Mouse (Mus musculus) spleen, adult 2 months (tissue): ENCODE results near the gene Fry. TPM values are rescaled to one million over a fixed set of nuclear protein-coding genes. Genes with fewer than 3 reads are reported as not detected.

Source experiments
- DNase-seq, 2 experiments: peaks; one replicate each; pipeline versions ENCODE4 v3.0.0 to v3.0.0-alpha.2; 2012 to 2021; ENCODE audit warnings: low spot score in 2 of 2, low read depth in 1 of 2
- H3K27ac ChIP-seq: fragments of 200-500 bp; 2 replicates; pipeline ENCODE4 v1.5.1; 2012; ENCODE audit warnings: low read length, inconsistent platforms; ENCODE audit not compliant: insufficient read depth
- H3K27me3 ChIP-seq: fragments of 200-500 bp; 2 replicates; pipeline ENCODE4 v1.6.1; 2012; ENCODE audit warnings: mild to moderate bottlenecking, moderate library complexity, low read length, inconsistent platforms; ENCODE audit not compliant: control insufficient read depth, insufficient read depth
- H3K36me3 ChIP-seq: fragments of 200-500 bp; 2 replicates; pipeline ENCODE4 v1.6.1; 2012; ENCODE audit warnings: mild to moderate bottlenecking, low read length, inconsistent platforms; ENCODE audit not compliant: control insufficient read depth, insufficient read depth
- H3K4me1 ChIP-seq: fragments of 200-500 bp; 2 replicates; pipeline ENCODE4 v1.6.1; 2011; ENCODE audit warnings: inconsistent platforms; ENCODE audit not compliant: control insufficient read depth, insufficient read depth, insufficient read length
- H3K4me3 ChIP-seq: fragments of 200-500 bp; 2 replicates; pipeline ENCODE4 v1.5.1; 2011; ENCODE audit warnings: mild to moderate bottlenecking, inconsistent platforms; ENCODE audit not compliant: insufficient read depth, insufficient read length; ENCODE audit errors: extremely low read depth
- CTCF ChIP-seq: fragments of 200-500 bp; IDR thresholded peaks from 2 replicates; pipeline ENCODE4 v1.5.1; 2011; ENCODE audit warnings: mild to moderate bottlenecking, inconsistent platforms; ENCODE audit not compliant: insufficient read depth, insufficient read length, insufficient replicate concordance; ENCODE audit errors: extremely low read depth
- POLR2A ChIP-seq: fragments of 200-500 bp; IDR thresholded peaks from 2 replicates; pipeline ENCODE4 v1.6.1; 2011; ENCODE audit warnings: low read depth, low read length, inconsistent platforms
- WGBS: fragments of 180-500 bp; shearing (Covaris S2); methylation state at CpG from one replicate; pipeline ENCODE4 v1.1.7; 2018; 5-methylcytosine and 5-hydroxymethylcytosine counted together
- polyA plus RNA-seq: library from polyadenylated mRNA; depleted of rRNA; stranded (reverse); fragments of >200 nt; gene quantifications from 2 replicates; pipeline ENCODE4 v1.2.3, GENCODE M21; 2012

Gene Fry
- polyA plus RNA-seq, 1 experiment: 9.2 TPM

DNA sequence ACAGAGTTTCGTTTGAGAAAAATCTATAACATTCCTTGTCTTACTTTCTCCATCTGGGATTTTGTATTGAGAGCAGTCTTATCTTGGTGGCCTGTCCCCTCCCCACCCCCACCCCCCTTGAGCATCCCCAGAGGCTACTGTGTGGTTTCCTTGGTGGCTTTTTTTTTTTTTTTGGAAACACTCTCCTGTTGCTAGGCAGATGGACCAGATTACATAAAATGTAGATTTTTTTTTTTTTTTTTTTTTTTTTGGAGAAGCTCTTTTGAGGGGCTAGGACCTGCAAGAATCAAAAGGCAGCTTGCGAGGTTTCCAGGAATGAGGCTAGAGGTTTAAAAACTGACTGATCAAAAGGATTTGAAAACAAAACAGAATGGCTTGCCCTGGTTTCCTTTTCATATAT, 48.8 kb downstream of the Fry start:
- Histone ChIP-seq H3K36me3 (no peaks in the 10 kb centered on the region), H3K27me3 (no peaks in the 10 kb centered on the region), H3K27ac (no peak overlapping the region), H3K4me1 (peaks cover 2% of the 10 kb centered on the region; the same call in 1 of the 2 replicates), H3K4me3 (no peak overlapping the region)
- TF ChIP-seq CTCF: no peak
- no peak for TF ChIP-seq POLR2A
- DNase-seq: no peak
- 50% methylated on average over 2 of the region's 2 CpGs for WGBS

DNA sequence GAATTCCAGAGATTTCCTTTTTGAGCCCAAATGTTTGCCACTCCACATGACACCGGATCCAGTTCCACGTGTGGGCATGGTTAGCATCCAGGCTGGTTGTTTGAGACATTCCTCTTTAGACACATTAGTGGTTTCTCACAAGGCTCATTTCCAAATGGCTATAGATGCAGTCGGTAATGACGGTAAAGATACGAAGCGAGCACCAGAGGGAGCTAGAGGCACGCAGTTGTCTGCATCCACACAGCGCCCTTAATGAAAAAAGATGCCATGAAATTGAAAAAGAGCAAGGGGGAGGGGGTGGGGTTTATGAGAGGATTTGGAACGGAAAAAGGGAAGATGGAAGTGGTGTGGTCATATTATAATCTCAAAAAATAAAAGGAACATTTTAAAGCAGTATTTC, 50.3 kb downstream of the Fry start:
- Histone ChIP-seq H3K4me3 (no peak overlapping the region), H3K4me1 (peaks cover 5% of the 10 kb centered on the region), H3K36me3 (no peaks in the 10 kb centered on the region), H3K27ac (no peak overlapping the region), H3K27me3 (no peaks in the 10 kb centered on the region)
- WGBS: 4% methylated on average over 9 of the region's 9 CpGs
- DNase-seq: peak; percentile 31 to 61
- peak; percentile 79; the same call in 1 of the 2 replicates for TF ChIP-seq CTCF
- no peak for TF ChIP-seq POLR2A

GRCm38 (mm10) chr5:150171562-150171961, 53.1 kb downstream of the Fry start:
- TF ChIP-seq POLR2A (no peak), CTCF (no peak)
- Histone ChIP-seq H3K27me3 (no peaks in the 10 kb centered on the region), H3K4me1 (peaks cover 8% of the 10 kb centered on the region; the same call in 1 of the 2 replicates), H3K36me3 (no peaks in the 10 kb centered on the region), H3K27ac (no peak overlapping the region), H3K4me3 (no peak overlapping the region)
- 83% methylated on average over 10 of the region's 10 CpGs for WGBS
- no peak for DNase-seq

DNA sequence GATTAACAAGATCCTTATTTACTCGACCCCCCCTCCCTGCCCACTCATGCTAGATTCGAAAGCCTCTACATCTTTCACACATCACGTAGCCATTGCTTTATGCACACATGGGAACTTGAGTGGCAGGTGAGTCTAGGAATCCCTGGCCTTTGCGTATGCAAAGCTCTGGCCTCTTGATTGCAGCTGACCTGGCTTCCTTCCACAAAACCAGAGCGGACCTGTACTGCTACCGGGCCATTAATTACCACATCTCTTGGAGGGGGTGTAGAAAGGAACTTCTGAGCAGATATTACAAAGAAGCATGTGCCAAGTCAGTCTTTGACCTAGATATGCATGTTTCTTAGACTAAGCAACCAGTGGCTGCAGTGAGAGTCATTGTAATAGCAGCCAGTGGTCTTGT, 55.4 kb downstream of the Fry start:
- H3K4me3 ChIP-seq: no peak overlapping the region
- no peaks in the 10 kb centered on the region for H3K27me3 ChIP-seq
- no peaks in the 10 kb centered on the region for H3K36me3 ChIP-seq
- TF ChIP-seq POLR2A: no peak
- no peak for TF ChIP-seq CTCF
- no peak overlapping the region for H3K27ac ChIP-seq
- 67% methylated on average over 6 of the region's 6 CpGs for WGBS
- no peak for DNase-seq
- peaks cover 14% of the 10 kb centered on the region for H3K4me1 ChIP-seq

DNA sequence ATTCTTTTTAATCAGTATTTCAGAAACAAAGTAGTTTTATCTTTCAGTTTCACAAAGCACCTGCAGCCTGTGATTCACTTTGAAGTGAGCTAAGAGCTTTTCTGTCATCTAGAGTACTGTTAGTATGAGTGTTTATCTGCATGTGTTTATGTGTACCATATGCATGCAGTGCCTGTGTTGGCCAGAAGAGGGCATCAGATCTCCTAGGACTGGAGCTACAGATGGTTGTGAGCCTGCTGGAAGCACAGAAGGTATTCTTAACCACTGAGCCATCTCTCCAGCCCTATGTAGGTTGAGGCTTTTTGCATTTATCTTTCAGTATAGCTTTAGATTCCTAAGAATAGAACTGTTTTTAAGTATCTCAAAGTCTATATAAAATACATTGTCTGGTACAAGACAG, 56.5 kb downstream of the Fry start:
- Histone ChIP-seq H3K27me3 (no peaks in the 10 kb centered on the region), H3K4me3 (no peak overlapping the region), H3K36me3 (no peaks in the 10 kb centered on the region), H3K27ac (no peak overlapping the region), H3K4me1 (peaks cover 19% of the 10 kb centered on the region)
- no peak for DNase-seq
- TF ChIP-seq CTCF (no peak), POLR2A (no peak)

DNA sequence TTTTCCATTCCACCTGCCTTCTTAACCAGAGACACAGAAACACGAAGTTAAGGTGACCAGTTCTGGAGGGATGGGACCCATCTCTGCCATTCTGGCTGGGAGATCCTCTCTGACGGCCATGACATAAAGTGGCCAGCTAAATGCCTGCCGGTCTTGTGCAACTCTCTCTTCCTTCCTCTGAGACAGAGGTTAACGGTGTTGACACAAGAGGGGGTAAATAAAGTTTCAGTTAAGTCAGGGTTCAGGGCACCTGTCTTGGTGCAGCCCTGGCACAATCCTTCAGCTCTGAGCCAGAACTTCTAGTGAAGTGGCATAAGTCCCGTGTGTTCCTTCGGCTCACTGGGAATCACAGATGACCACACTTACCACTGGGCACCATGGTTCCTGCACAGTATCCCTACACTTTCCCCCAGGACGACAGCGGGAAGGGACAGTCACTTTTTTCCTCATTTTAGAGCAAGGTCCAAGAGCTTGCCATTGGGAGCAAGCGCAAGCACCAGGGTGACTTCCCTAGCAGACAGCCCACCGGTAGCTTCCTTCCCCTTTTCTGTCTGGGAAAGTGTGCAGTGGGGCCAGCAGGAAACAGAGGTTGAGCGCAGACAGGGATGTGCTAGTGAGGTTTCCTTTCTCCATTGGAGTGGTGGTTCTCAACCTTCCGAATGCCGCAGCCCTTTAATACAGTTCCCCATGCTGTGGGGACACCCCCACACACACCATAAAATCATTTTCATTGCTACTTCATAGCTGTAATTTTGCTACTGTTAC, 58.0 kb downstream of the Fry start:
- 26% methylated on average over 13 of the region's 13 CpGs for WGBS
- DNase-seq: no peak

DNA sequence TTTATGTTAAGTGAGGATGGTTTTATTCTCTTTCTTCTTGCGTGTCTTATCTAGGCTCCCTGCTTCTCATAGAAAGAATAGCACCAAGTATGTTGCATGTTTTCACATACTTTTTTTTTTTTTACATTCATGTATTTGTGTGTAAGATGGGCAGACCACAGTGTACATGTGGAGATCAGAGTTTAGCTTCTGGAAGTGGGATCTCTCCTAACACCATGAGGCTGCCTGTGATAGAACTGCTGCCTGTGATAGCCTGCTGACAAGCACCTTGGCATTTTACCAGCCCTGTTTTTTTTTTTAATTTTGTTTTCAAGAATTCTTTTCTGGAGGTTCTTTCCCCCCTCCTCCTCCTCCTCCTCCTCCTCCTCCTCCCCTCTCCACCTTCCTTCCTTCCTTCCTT, 59.3 kb downstream of the Fry start:
- DNase-seq: no peak
- Histone ChIP-seq H3K27ac (no peak overlapping the region), H3K4me3 (no peak overlapping the region), H3K36me3 (no peaks in the 10 kb centered on the region), H3K4me1 (peaks cover 22% of the 10 kb centered on the region), H3K27me3 (no peaks in the 10 kb centered on the region)
- WGBS: 79% methylated on average over 1 of the region's 1 CpGs
- TF ChIP-seq POLR2A (no peak), CTCF (no peak)

More for the DNA sequence above, 58.0 kb downstream of the Fry start:
- Histone ChIP-seq H3K36me3 (no peaks in the 10 kb centered on the region), H3K4me3 (no peak overlapping the region), H3K27me3 (no peaks in the 10 kb centered on the region), H3K4me1 (peaks cover 22% of the 10 kb centered on the region), H3K27ac (no peak overlapping the region)
- TF ChIP-seq CTCF (no peak), POLR2A (no peak)
